Mouse (Mus musculus) adrenal gland, postnatal 36 days (tissue): Measurements from ENCODE around the gene Llgl2. TPM values are rescaled to one million over a fixed set of nuclear protein-coding genes. Genes with fewer than 3 reads are reported as not detected.

ENCODE experiments used
- DNase-seq, 2 experiments: peaks; one replicate each; pipeline ENCODE4 v3.0.0; 2021; ENCODE audit warnings: mixed read lengths in 1 of 2
- microRNA-seq: library from miRNA; unstranded; fragments of <30 nt; microRNA quantifications from one replicate; pipeline ENCODE4 v1.2.0, GENCODE M21; 2021
- total RNA-seq, 2 experiments: library from RNA; stranded (reverse); gene quantifications; 2 replicates each; pipeline ENCODE4 v1.2.3; 2021

The Llgl2 gene
- total RNA-seq, 2 experiments from 2014 or later, result 4.9 to 10.9 TPM

DNA sequence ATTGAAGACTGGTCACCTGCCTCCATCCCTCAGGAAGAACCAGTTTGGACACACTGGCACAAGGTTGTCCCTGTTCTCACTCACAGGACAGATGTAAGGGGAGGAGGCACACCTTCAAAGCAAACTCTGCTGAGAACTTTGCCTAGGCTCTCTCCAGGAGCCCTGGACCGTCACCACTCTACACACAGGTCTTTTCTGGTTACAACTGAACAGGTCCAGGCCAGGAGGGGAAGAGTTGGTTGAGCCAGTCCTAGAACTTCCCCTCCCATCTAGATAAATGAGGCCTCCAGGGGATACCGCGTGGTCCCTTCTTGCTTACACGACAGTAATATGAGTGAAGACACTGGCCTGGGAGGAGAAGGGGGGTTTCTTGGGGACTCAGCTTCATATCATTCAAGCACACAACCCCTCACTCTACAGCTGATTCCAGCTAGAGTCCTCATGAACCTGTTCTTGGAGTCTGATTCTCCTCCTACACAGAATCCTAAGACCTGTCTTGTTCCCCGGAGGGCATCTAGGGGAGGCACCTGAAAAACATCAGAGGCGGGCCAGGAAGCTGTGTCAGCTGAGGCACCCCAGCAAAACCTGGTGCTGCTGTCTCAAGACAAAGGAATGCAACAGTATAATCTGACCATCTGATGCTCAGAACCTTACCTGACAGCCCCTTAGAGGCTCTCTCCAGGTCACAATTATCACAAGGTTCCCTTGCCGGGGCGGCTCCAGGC, 80.5 kb downstream of the Llgl2 start:
- DNase-seq, result no peak

Small RNA genes lying within 50 kb of the gene (microRNA-seq; reads per million reads assigned to microRNA genes)
- gene Mir5621, result 0.75 reads per million

Other genes starting within 250 kb of the Llgl2 start
- gene Mrps7, start 220.1 kb upstream of the Llgl2 start, total RNA-seq, result 100 to 1,000 TPM in 1 of 2 experiments, 10 to 100 TPM in 1; 97.7 to 102 TPM
- gene Gga3, start 220.0 kb upstream of the Llgl2 start, total RNA-seq, result 10 to 100 TPM; 25.3 to 30.7 TPM
- gene Mif4gd, start 211.1 kb upstream of the Llgl2 start, total RNA-seq, result 100 to 1,000 TPM in 1 of 2 experiments, 10 to 100 TPM in 1; 73.4 to 195 TPM
- 10 to 100 TPM; 90.5 to 96.3 TPM for gene Slc25a19, start 195.8 kb upstream of the Llgl2 start, total RNA-seq
- gene Grb2, start 115.5 kb upstream of the Llgl2 start, total RNA-seq, result 100 to 1,000 TPM; 132 to 158 TPM
- 10 to 100 TPM; 74.6 to 95.5 TPM for gene Tmem94, start 58.6 kb upstream of the Llgl2 start, total RNA-seq
- 10 to 100 TPM; 58.9 to 72.9 TPM for gene Caskin2, start 10.4 kb upstream of the Llgl2 start, total RNA-seq
- 10 to 100 TPM; 17.1 to 21.4 TPM for gene Tsen54, start 9.3 kb upstream of the Llgl2 start, total RNA-seq
- under 1 TPM; 0.20 TPM for gene Myo15b, start 34.4 kb downstream of the Llgl2 start, total RNA-seq
- under 1 TPM in 1 of 2 experiments, not detected in 1; 0.26 TPM for gene Smim5, start 75.9 kb downstream of the Llgl2 start, total RNA-seq
- gene Smim6, start 88.0 kb downstream of the Llgl2 start, total RNA-seq, result not detected
- gene Sap30bp, start 109.2 kb downstream of the Llgl2 start, total RNA-seq, result 10 to 100 TPM; 40.8 to 42.5 TPM
- 10 to 100 TPM; 20.5 to 24.8 TPM for gene Recql5, start 109.4 kb downstream of the Llgl2 start, total RNA-seq
- 1 to 10 TPM; 2.3 to 3.1 TPM for gene Itgb4, start 150.7 kb downstream of the Llgl2 start, total RNA-seq
- 10 to 100 TPM; 40.7 to 50.3 TPM for gene Galk1, start 188.7 kb downstream of the Llgl2 start, total RNA-seq
- 100 to 1,000 TPM; 347 to 353 TPM for gene H3f3b, start 203.9 kb downstream of the Llgl2 start, total RNA-seq
- 10 to 100 TPM; 18.3 to 20.2 TPM for gene Unk, start 206.3 kb downstream of the Llgl2 start, total RNA-seq